Mouse (Mus musculus): ENCODE measurements around the gene Itgb4.

DNA sequence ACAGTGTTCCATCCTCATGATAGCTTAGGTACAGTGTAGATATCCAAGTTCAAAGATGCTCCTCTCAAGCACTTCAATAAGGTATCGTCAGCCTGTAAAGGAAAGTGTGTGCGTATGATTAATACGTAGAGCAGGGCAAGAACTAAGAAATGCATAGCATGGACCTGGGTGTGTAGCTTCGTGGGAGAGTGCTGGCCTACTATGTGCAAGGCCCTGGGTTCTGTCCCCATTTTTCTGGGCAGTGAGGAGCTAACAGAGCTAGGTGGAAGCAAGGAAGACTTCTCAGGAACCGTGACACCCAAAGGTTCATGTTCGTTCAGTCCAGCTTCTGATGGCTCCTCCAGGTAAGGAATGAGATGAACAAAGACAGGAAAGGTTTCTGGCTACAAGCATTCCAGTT is 70.7 kb downstream of the Itgb4 start:
- no peak for TF ChIP-seq POLR2A (IDR thresholded peaks at IDR 0.05; ENCODE audit: borderline replicate concordance, low read depth, low read length)
- TF ChIP-seq CTCF (IDR thresholded peaks at IDR 0.05; ENCODE audit: low read depth, low read length): no peak
